Mouse (Mus musculus) right cerebral cortex, postnatal 10 days (tissue): ENCODE results near the gene Add3.

Experiments used
- DNase-seq, 2 experiments: peaks; one replicate each; pipeline ENCODE4 v3.0.0; 2021; ENCODE audit warnings: low spot score in 2 of 2

The Add3 gene

GRCm38 (mm10) chr19:53130399-53131175, 9.7 kb upstream of the Add3 start:
- no peak for DNase-seq

GRCm38 (mm10) chr19:53132471-53132870, 7.8 kb upstream of the Add3 start:
- no peak for DNase-seq

GRCm38 (mm10) chr19:53136336-53137090, 3.7 kb upstream of the Add3 start:
- DNase-seq, result no peak

- no peak for DNase-seq
Measured at GRCm38 (mm10) chr19:53137116-53137670, 3.0 kb upstream of the Add3 start.

GRCm38 (mm10) chr19:53140804-53141250, 584 bp downstream of the Add3 start:
- DNase-seq, result no peak

GRCm38 (mm10) chr19:53141251-53142072, 1.2 kb downstream of the Add3 start:
- DNase-seq, result peak; percentile 67 to 78

- DNase-seq, result peak; percentile 99
Measured at GRCm38 (mm10) chr19:53142190-53143107, 2.2 kb downstream of the Add3 start.

- peak; percentile 49 to 52 for DNase-seq
Measured at GRCm38 (mm10) chr19:53143108-53143971, 3.1 kb downstream of the Add3 start.

- DNase-seq, result no peak
Measured at GRCm38 (mm10) chr19:53145075-53145474, 4.8 kb downstream of the Add3 start.

GRCm38 (mm10) chr19:53149381-53149780, 9.1 kb downstream of the Add3 start:
- no peak for DNase-seq

GRCm38 (mm10) chr19:53152451-53152850, 12.2 kb downstream of the Add3 start:
- no peak for DNase-seq

- DNase-seq, result no peak
Measured at GRCm38 (mm10) chr19:53153096-53153495, 12.9 kb downstream of the Add3 start.

- no peak for DNase-seq
Measured at GRCm38 (mm10) chr19:53154156-53154555, 13.9 kb downstream of the Add3 start.

GRCm38 (mm10) chr19:53156361-53156760, 16.1 kb downstream of the Add3 start:
- no peak for DNase-seq

- DNase-seq, result no peak
Measured at GRCm38 (mm10) chr19:53157176-53157575, 16.9 kb downstream of the Add3 start.

GRCm38 (mm10) chr19:53159351-53159750, 19.1 kb downstream of the Add3 start:
- no peak for DNase-seq

- DNase-seq, result no peak
Measured at GRCm38 (mm10) chr19:53162927-53163326, 22.7 kb downstream of the Add3 start.

- DNase-seq, result no peak
Measured at GRCm38 (mm10) chr19:53164645-53165044, 24.4 kb downstream of the Add3 start.
